In the genomic region with DNA sequence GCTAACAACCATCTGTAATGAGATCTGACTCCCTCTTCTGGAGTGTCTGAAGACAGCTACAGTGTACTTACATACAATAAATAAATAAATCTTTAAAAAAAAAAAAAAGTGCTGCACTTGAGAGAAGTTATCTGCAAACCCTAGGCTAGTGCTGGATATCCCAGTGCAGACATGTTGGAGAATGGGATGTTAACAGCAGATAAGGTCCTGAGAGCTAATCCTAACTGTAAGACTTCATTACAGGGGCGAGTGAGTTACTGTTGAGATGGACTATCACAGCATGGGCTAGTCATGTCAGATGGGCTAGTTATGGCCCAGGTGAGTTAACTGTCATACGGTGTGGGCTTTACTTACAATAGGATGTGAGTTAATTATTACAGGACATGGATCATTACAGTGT, we compare ENCODE assay signal across 22 mouse cellular contexts. TPM values are rescaled to one million over a fixed set of nuclear protein-coding genes. Genes with fewer than 3 reads are reported as not detected.
"Had no signal": no experiment of that assay in that cellular context is flagged by ENCODE, and none has a peak within 500 bp of the region (broad histone marks: within the 10 kb centered on the region; RNA-seq: fewer than 3 reads in every experiment).

No protein-coding gene starts in this region.

- H3K27me3 ChIP-seq: lung, embryonic 15.5 days; midbrain, embryonic 12.5 days; neural tube, embryonic 13.5 days; neural tube, embryonic 15.5 days; stomach, embryonic 15.5 days had no signal

- H3K4me3 ChIP-seq: lung, embryonic 15.5 days; midbrain, embryonic 12.5 days; myocyte; neural tube, embryonic 13.5 days; neural tube, embryonic 15.5 days; stomach, embryonic 15.5 days had no signal

- H3K36me3 ChIP-seq: lung, embryonic 15.5 days had no signal

- DNase-seq: lung, adult 2 months; lung, postnatal 10 days; lung, postnatal 4 days; midbrain, embryonic 14.5 days; retina, postnatal 1 day; right cerebral cortex, postnatal 14 days; thymus, adult 2 months; thymus, postnatal 25 days; thymus, postnatal 4 days had no signal

- H3K4me2 ChIP-seq: lung, embryonic 15.5 days; midbrain, embryonic 12.5 days; neural tube, embryonic 13.5 days; neural tube, embryonic 15.5 days; stomach, embryonic 15.5 days had no signal

- H3K27ac ChIP-seq: lung, embryonic 15.5 days; midbrain, embryonic 12.5 days; neural tube, embryonic 13.5 days; neural tube, embryonic 15.5 days; stomach, embryonic 15.5 days; stomach, postnatal 0 days had no signal

- ATAC-seq: midbrain, embryonic 16.5 days had no signal

- H3K9me3 ChIP-seq: lung, embryonic 15.5 days; midbrain, embryonic 12.5 days; neural tube, embryonic 13.5 days; neural tube, embryonic 15.5 days; stomach, embryonic 15.5 days had no signal

- H3K4me1 ChIP-seq: lung, embryonic 15.5 days; midbrain, embryonic 12.5 days; neural tube, embryonic 13.5 days; neural tube, embryonic 15.5 days; stomach, embryonic 15.5 days had no signal

- H3K9ac ChIP-seq: lung, embryonic 15.5 days; midbrain, embryonic 12.5 days; neural tube, embryonic 13.5 days; neural tube, embryonic 15.5 days; stomach, embryonic 15.5 days had no signal

RNA-seq across cellular contexts. Expression of a gene that starts 13.7 kb away (rescaled TPM):
- total RNA-seq: liver, adult 2 months had no signal
- polyA plus RNA-seq: liver, adult 2 months; liver, embryonic 16.5 days; lung, embryonic 15.5 days had no signal

RNA-seq across cellular contexts. Expression of a gene that starts 34.1 kb away (rescaled TPM):
- total RNA-seq: liver, adult 2 months had no signal
- polyA plus RNA-seq: limb, embryonic 14.5 days; liver, adult 2 months; liver, embryonic 16.5 days; lung, adult 2 months; spleen, adult 2 months; thymus, adult 2 months; urinary bladder, adult 2 months had no signal
